Mouse (Mus musculus) MEL (cell line): ENCODE results near the gene Tbc1d1. TPM values are rescaled to one million over a fixed set of nuclear protein-coding genes. Genes with fewer than 3 reads are reported as not detected.

ENCODE experiments used
- DNase-seq: peaks from one replicate; pipeline ENCODE4 v3.0.0; 2011; ENCODE audit warnings: low read depth, low spot score
- H3K27ac ChIP-seq: 2 replicates; pipeline ENCODE4 v1.5.1; 2012; ENCODE audit warnings: low read depth, mild to moderate bottlenecking, control low read depth, low read length, moderate library complexity; ENCODE audit not compliant: control insufficient read depth
- H3K27me3 ChIP-seq, 2 experiments: fragments of 150-350 bp in 1 of 2; sonication (generic) in 1 of 2; 2 replicates each; pipeline ENCODE4 v1.6.1; 2012; ENCODE audit warnings: low read length in 2 of 2, mild to moderate bottlenecking in 2 of 2, improper control_type of control experiment in 1 of 2, moderate library complexity in 1 of 2; ENCODE audit not compliant: insufficient read depth in 2 of 2, control insufficient read depth in 1 of 2
- H3K36me3 ChIP-seq, 2 experiments: 2 replicates each; pipeline ENCODE4 v1.6.1; 2012 to 2014; ENCODE audit warnings: low read length in 2 of 2, improper control_type of control experiment in 1 of 2, inconsistent platforms in 1 of 2, mild to moderate bottlenecking in 1 of 2; ENCODE audit not compliant: insufficient read depth in 2 of 2, control insufficient read depth in 1 of 2
- H3K4me1 ChIP-seq, 2 experiments: fragments of 150-350 bp in 1 of 2; sonication (generic) in 1 of 2; 2 replicates each; pipeline ENCODE4 v1.6.1; 2012; ENCODE audit warnings: low read length in 2 of 2, improper control_type of control experiment in 1 of 2, mild to moderate bottlenecking in 1 of 2; ENCODE audit not compliant: insufficient read depth in 2 of 2, control insufficient read depth in 1 of 2
- H3K4me3 ChIP-seq, 2 experiments: fragments of 150-350 bp in 1 of 2; sonication (generic) in 1 of 2; 2 replicates each; pipeline ENCODE4 v1.5.1; 2012; ENCODE audit warnings: low read depth in 2 of 2, low read length in 2 of 2, mild to moderate bottlenecking in 2 of 2, moderate library complexity in 2 of 2, control low read depth in 1 of 2, improper control_type of control experiment in 1 of 2; ENCODE audit not compliant: control insufficient read depth in 1 of 2, insufficient read depth in 1 of 2
- H3K79me2 ChIP-seq: 2 replicates; pipeline ENCODE4 v1.6.1; 2012; ENCODE audit warnings: mild to moderate bottlenecking, low read length, moderate library complexity; ENCODE audit not compliant: control insufficient read depth, poor library complexity, insufficient read depth
- H3K9ac ChIP-seq: 2 replicates; pipeline ENCODE4 v1.6.1; 2012; ENCODE audit warnings: low read depth, mild to moderate bottlenecking, control low read depth, low read length, moderate library complexity; ENCODE audit not compliant: control insufficient read depth, poor library complexity, severe bottlenecking
- H3K9me3 ChIP-seq: fragments of 150-350 bp; sonication (generic); replicated peaks from 2 replicates; pipeline ENCODE4 v1.6.1; 2012; ENCODE audit warnings: mild to moderate bottlenecking, low read length, improper control_type of control experiment, moderate library complexity; ENCODE audit not compliant: insufficient read depth
- CHD1 ChIP-seq: IDR thresholded peaks from 2 replicates; pipeline ENCODE4 v1.6.1; 2012; ENCODE audit warnings: low read depth, mild to moderate bottlenecking, inconsistent platforms, low read length, improper control_type of control experiment
- CHD2 ChIP-seq: IDR thresholded peaks from 2 replicates; pipeline ENCODE4 v1.6.1; 2011; ENCODE audit warnings: low read length, improper control_type of control experiment
- CTCF ChIP-seq, 3 experiments: IDR thresholded peaks in 2 of 3; conservative IDR thresholded peaks in 1 of 3; 2 replicates each; pipeline ENCODE4 v1.5.1; 2011 to 2012; ENCODE audit warnings: low read length in 3 of 3, low read depth in 2 of 3, mild to moderate bottlenecking in 2 of 3, improper control_type of control experiment in 1 of 3, inconsistent platforms in 1 of 3, mixed read lengths in 1 of 3, moderate library complexity in 1 of 3; ENCODE audit not compliant: control insufficient read depth in 1 of 3, insufficient read depth in 1 of 3, poor library complexity in 1 of 3, severe bottlenecking in 1 of 3
- E2F4 ChIP-seq: IDR thresholded peaks from 2 replicates; pipeline ENCODE4 v1.6.1; 2011; ENCODE audit warnings: low read depth, low read length, improper control_type of control experiment, borderline replicate concordance
- GABPA ChIP-seq: IDR thresholded peaks from 2 replicates; pipeline ENCODE4 v1.6.1; 2012; ENCODE audit warnings: low read depth, mild to moderate bottlenecking, inconsistent platforms, low read length, improper control_type of control experiment, moderate library complexity
- MAFK ChIP-seq: IDR thresholded peaks from 2 replicates; pipeline ENCODE4 v1.6.1; 2011; ENCODE audit warnings: low read depth, mild to moderate bottlenecking, low read length, improper control_type of control experiment, borderline replicate concordance
- MAX ChIP-seq: IDR thresholded peaks from 2 replicates; pipeline ENCODE4 v1.6.1; 2011; ENCODE audit warnings: low read length, improper control_type of control experiment
- MAZ ChIP-seq: IDR thresholded peaks from 2 replicates; pipeline ENCODE4 v1.6.1; 2012; ENCODE audit warnings: low read depth, mild to moderate bottlenecking, inconsistent platforms, low read length, improper control_type of control experiment
- MXI1 ChIP-seq: IDR thresholded peaks from 2 replicates; pipeline ENCODE4 v1.6.1; 2011; ENCODE audit warnings: mild to moderate bottlenecking, low read depth, low read length, improper control_type of control experiment
- MYC ChIP-seq: IDR thresholded peaks from 2 replicates; pipeline ENCODE4 v1.6.1; 2011; ENCODE audit warnings: low read depth, mild to moderate bottlenecking, low read length, improper control_type of control experiment, moderate library complexity
- RCOR1 ChIP-seq: IDR thresholded peaks from 2 replicates; pipeline ENCODE4 v1.6.1; 2012; ENCODE audit warnings: low read depth, mild to moderate bottlenecking, inconsistent platforms, low read length, improper control_type of control experiment
- TAL1 ChIP-seq: IDR thresholded peaks from 2 replicates; pipeline ENCODE4 v1.6.1; 2012; ENCODE audit warnings: mild to moderate bottlenecking, inconsistent platforms, low read length, moderate library complexity, mixed read lengths
- UBTF ChIP-seq: IDR thresholded peaks from 2 replicates; pipeline ENCODE4 v1.6.1; 2012; ENCODE audit warnings: low read depth, mild to moderate bottlenecking, inconsistent platforms, low read length, improper control_type of control experiment, moderate library complexity, borderline replicate concordance; ENCODE audit not compliant: insufficient read depth
- USF1 ChIP-seq: IDR thresholded peaks from 2 replicates; pipeline ENCODE4 v1.6.1; 2014; ENCODE audit warnings: low read depth, mild to moderate bottlenecking, inconsistent platforms, low read length, improper control_type of control experiment, moderate library complexity
- USF2 ChIP-seq, 2 experiments: IDR thresholded peaks; 2 replicates each; pipeline ENCODE4 v1.6.1; 2011 to 2012; ENCODE audit warnings: improper control_type of control experiment in 2 of 2, low read length in 2 of 2, borderline replicate concordance in 1 of 2, inconsistent platforms in 1 of 2, low read depth in 1 of 2, mild to moderate bottlenecking in 1 of 2; ENCODE audit not compliant: insufficient read depth in 1 of 2
- ZKSCAN1 ChIP-seq: IDR thresholded peaks from 2 replicates; pipeline ENCODE4 v1.6.1; 2012; ENCODE audit warnings: low read depth, mild to moderate bottlenecking, inconsistent platforms, low read length, improper control_type of control experiment, moderate library complexity
- ZMIZ1 ChIP-seq: IDR thresholded peaks from 2 replicates; pipeline ENCODE4 v1.6.1; 2012; ENCODE audit warnings: low read depth, mild to moderate bottlenecking, inconsistent platforms, low read length, improper control_type of control experiment, moderate library complexity
- ZNF384 ChIP-seq: IDR thresholded peaks from 2 replicates; pipeline ENCODE4 v1.6.1; 2012; ENCODE audit warnings: low read depth, mild to moderate bottlenecking, inconsistent platforms, low read length, improper control_type of control experiment
- polyA plus RNA-seq, 2 experiments: library from polyadenylated mRNA; stranded (reverse) in 1 of 2; unstranded in 1 of 2; fragments of >175 nt in 1 of 2; fragments of >200 nt in 1 of 2; gene quantifications; 2 replicates each; pipeline versions ENCODE4 v1.2.1 to v1.2.4; 2012; ENCODE audit warnings: low replicate concordance in 2 of 2, low read depth in 1 of 2; ENCODE audit not compliant: insufficient read length in 2 of 2, insufficient read depth in 1 of 2, missing spikeins in 1 of 2
- total RNA-seq: library from RNA; depleted of rRNA; stranded (reverse); fragments of 300-350 nt; gene quantifications from 2 replicates; pipeline ENCODE4 v1.2.3, GENCODE M21; 2012

The Tbc1d1 gene
- total and polyA plus RNA-seq, 3 experiments = 22.5 to 24.4 TPM; not detected in 1

DNA sequence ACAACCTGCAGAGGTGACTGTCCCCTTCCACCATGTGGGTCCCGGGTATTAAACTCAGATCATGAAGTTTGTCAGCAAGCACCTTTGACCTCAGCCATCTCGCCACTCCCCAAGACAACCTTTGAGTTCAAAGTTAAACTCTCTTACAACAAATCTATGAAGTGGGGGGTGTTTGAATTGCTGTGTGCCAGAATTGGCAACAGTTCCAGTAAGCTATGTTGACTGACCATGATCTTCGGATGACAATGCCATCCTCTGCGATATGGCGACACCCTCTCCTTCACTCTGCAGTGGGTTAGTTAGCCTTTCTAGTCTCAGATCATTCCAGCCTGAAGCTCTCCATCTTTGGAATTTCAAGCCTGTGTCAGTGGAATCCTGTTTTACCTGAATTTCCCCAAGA is 217.6 kb downstream of the Tbc1d1 start:
- peaks cover 0 to 21% of the 10 kb centered on the region in 2 experiments; a peak in 2 of 4 replicates for H3K4me1 ChIP-seq

DNA sequence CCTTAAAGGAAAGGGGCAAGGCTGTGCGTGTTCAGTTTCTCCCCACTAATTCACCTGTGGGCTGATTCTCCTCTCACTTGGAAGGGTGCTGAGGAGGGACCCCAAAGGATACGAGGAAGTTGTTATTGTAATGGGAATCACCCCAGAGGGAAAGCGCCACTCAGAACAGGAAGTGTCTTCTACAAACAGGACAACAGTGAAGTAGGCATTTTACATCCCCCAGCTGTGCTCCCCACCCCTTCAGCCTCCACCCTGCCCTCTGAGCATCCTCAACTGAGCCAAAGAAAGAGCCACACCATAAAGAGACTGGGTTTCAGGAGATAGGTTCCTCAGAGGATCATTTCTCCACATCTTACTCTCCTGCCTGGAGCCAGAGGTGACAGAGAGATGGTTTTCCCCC is 219.7 kb downstream of the Tbc1d1 start:
- Histone ChIP-seq H3K36me3 (peaks cover 0 to 16% of the 10 kb centered on the region in 2 experiments; a peak in 2 of 4 replicates), H3K4me3 (no peak overlapping the region), H3K9ac (no peak overlapping the region), H3K27me3 (no peaks in the 10 kb centered on the region), H3K27ac (no peak overlapping the region), H3K79me2 (no peaks in the 10 kb centered on the region), H3K4me1 (peaks cover 0 to 17% of the 10 kb centered on the region in 2 experiments; a peak in 2 of 4 replicates), H3K9me3 (no peaks in the 10 kb centered on the region)
- DNase-seq = no peak
- TF ChIP-seq TAL1 = no peak
- no peak for TF ChIP-seq MAX
- no peak for TF ChIP-seq E2F4
- no peak for TF ChIP-seq USF1
- no peak for TF ChIP-seq CHD1
- TF ChIP-seq UBTF = no peak
- TF ChIP-seq MAFK = no peak
- no peak for TF ChIP-seq MAZ
- no peak for TF ChIP-seq CTCF (IDR thresholded peaks at IDR 0.05 in 2 of 3, conservative IDR thresholded peaks at IDR 0.05 in 1 of 3; ENCODE audit: control insufficient read depth in 1 of 3, insufficient read depth in 1 of 3, low read depth in 2 of 3, low read length in 3 of 3, poor library complexity in 1 of 3, severe bottlenecking in 1 of 3)
- TF ChIP-seq ZNF384 = no peak
- no peak for TF ChIP-seq RCOR1
- TF ChIP-seq MXI1 = no peak
- TF ChIP-seq CHD2 = no peak
- no peak for TF ChIP-seq GABPA
- TF ChIP-seq MYC = no peak
- no peak for TF ChIP-seq ZMIZ1

More for the DNA sequence above, 217.6 kb downstream of the Tbc1d1 start:
- Histone ChIP-seq H3K36me3 (peaks cover 0 to 18% of the 10 kb centered on the region in 2 experiments; a peak in 2 of 4 replicates), H3K9me3 (no peaks in the 10 kb centered on the region), H3K4me3 (no peak overlapping the region), H3K9ac (no peak overlapping the region), H3K27ac (no peak overlapping the region), H3K27me3 (no peaks in the 10 kb centered on the region), H3K79me2 (no peaks in the 10 kb centered on the region)
- no peak for TF ChIP-seq USF2 (IDR thresholded peaks at IDR 0.05; ENCODE audit: borderline replicate concordance in 1 of 2, insufficient read depth in 1 of 2, low read depth in 1 of 2, low read length in 2 of 2)
- no peak for TF ChIP-seq USF1
- no peak for TF ChIP-seq ZKSCAN1
- no peak for TF ChIP-seq MAFK
- TF ChIP-seq MXI1 = no peak
- no peak for DNase-seq
